Mouse (Mus musculus): Measurements from ENCODE around the gene Gipr. TPM values are rescaled to one million over a fixed set of nuclear protein-coding genes. Genes with fewer than 3 reads are reported as not detected.

Gene Gipr
- polyA plus RNA-seq, 1 experiment = 1.2 TPM

DNA sequence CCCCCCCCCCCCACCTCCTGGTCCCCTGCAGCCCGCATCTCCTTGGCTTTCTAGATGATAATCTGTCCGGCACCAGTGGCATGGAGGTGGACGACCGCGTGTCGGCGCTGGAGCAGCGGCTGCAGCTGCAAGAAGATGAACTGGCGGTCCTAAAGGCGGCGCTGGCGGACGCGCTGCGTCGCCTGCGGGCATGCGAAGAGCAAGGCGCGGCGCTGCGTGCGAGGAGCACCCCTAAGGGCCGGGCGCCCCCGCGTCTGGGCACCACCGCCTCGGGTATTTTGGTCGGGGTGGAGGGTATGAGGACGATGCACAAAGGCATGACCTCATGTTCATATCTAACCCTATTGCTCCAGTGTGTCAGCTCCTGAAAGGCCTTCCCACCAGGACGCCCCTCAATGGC lies 13.2 kb upstream of the Gipr start:
- Histone ChIP-seq H3K9me3 (no peaks in the 10 kb centered on the region), H3K4me3 (replicated peaks) (peak overlapping the region; percentile 89), H3K27me3 (replicated peaks) (peaks cover 34% of the 10 kb centered on the region), H3K4me1 (peaks cover 80% of the 10 kb centered on the region), H3K36me3 (replicated peaks; ENCODE audit: low read length) (peaks cover 20% of the 10 kb centered on the region)
- TF ChIP-seq FLI1 (IDR thresholded peaks at IDR 0.05; ENCODE audit: low read length) (no peak), GATA1 (IDR thresholded peaks at IDR 0.05; ENCODE audit: borderline replicate concordance, low read length) (no peak)

DNA sequence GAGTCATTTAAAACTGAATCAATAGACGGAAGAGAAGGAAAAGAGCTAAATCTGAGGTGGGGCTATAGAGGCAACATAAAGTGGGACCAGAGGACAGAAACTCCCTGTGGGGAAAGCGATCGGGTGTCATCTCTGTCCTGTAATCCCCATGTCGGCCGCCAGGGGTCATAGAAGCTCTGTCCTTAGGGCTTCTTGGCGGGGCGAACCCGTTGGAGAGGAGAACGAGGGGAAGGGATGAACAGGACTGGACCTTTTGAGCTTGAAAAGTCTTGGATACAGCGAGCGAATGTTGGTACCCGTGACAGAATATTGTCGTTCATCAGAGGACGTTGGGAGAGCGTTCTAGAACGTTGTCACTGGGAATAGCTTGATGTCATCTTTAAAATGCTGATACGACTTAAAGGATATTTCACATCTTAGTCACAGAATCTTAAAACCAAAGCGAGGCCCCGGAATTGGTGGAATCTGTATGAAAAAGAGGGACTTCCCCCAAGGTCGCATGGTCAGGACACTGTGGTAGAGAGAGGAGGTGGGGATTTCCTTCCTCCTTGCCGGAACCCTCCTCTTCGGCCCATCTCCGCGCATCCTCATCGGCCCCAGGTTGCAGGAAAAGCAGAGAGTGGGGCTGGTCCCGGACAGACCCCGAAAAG lies 12.6 kb upstream of the Gipr start:
- Histone ChIP-seq H3K4me1 (peaks cover 74% of the 10 kb centered on the region), H3K27me3 (replicated peaks) (peaks cover 39% of the 10 kb centered on the region), H3K36me3 (replicated peaks; ENCODE audit: low read length) (peaks cover 14% of the 10 kb centered on the region), H3K9me3 (no peaks in the 10 kb centered on the region), H3K4me3 (replicated peaks) (peak overlapping the region; percentile 89)
- TF ChIP-seq GATA1 (IDR thresholded peaks at IDR 0.05; ENCODE audit: borderline replicate concordance, low read length) (no peak), FLI1 (IDR thresholded peaks at IDR 0.05; ENCODE audit: low read length) (no peak)

DNA sequence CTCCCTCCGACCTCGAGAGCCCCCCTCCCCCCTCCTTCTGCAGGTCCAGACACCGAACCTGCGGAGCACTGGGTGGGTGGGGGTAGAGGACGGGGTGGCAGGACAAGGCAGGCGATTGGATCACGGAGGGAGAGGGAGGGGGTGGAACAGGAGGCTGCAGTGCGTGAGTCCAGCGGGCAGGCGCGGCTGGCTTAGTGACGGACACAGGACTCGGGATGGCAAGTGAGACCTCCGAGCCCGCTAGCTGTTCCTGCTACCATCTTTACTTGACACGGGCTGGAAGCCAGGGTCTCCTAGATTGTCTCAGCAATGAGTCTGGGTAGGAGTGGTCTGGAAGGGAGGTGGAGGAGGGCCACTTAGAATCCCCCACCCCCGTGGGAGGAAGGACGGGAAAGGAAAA lies 12.1 kb upstream of the Gipr start:
- Histone ChIP-seq H3K4me1 (peaks cover 74% of the 10 kb centered on the region), H3K36me3 (replicated peaks; ENCODE audit: low read length) (peaks cover 10% of the 10 kb centered on the region), H3K4me3 (replicated peaks) (peak overlapping the region; percentile 89), H3K27me3 (replicated peaks) (peaks cover 44% of the 10 kb centered on the region), H3K9me3 (no peaks in the 10 kb centered on the region)
- TF ChIP-seq FLI1 (IDR thresholded peaks at IDR 0.05; ENCODE audit: low read length) (no peak), GATA1 (IDR thresholded peaks at IDR 0.05; ENCODE audit: borderline replicate concordance, low read length) (no peak)

DNA sequence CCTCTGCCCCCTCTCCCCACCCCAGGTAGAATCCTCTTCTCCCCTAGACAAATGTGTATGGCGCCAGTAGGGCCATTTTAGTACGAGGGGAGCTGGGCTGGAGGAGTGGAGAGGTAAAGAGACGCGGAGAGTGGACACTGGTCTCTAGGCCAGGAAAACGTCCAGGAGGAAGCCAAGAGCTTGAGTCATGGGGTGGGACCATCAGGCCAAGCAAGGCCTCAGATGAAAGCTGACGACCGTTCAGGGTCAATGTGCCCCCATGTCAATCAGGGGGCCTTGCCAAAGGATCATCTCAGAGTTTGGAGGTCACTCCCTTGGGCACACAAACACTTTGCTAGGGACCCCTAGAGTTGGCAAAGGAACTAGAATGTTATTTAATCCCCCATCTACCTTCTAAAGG lies 11.3 kb upstream of the Gipr start:
- H3K27me3 ChIP-seq (replicated peaks) = peaks cover 51% of the 10 kb centered on the region
- peaks cover 74% of the 10 kb centered on the region for H3K4me1 ChIP-seq
- no peak overlapping the region for H3K4me3 ChIP-seq (replicated peaks)

DNA sequence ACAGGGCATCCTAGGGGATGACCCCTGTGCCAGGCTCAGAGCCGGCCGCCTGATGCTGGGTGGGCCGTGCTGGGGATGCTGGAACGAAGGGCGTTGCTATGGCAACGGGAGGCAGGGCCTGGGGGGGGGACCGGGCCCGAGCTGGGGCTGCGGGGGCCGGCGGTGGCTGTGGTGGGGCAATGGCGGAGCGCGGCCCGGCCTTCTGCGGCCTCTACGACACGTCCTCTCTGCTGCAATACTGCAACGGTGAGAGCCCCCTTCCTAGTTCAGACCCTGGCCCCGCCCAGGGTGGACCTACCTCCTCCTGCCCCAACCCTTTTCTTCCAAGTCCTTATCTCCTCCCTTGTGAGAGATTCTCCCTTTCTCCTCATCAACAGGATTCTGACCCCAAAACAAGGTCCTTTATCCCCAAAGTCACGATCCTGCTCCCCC lies 10.6 kb upstream of the Gipr start:
- H3K27me3 ChIP-seq (replicated peaks) = peaks cover 58% of the 10 kb centered on the region
- no peak overlapping the region for H3K4me3 ChIP-seq (replicated peaks)
- no peaks in the 10 kb centered on the region for H3K9me3 ChIP-seq
- H3K4me1 ChIP-seq = peaks cover 74% of the 10 kb centered on the region
- no peaks in the 10 kb centered on the region for H3K36me3 ChIP-seq (replicated peaks; ENCODE audit: low read length)
- no peak for TF ChIP-seq FLI1 (IDR thresholded peaks at IDR 0.05; ENCODE audit: low read length)
- no peak for TF ChIP-seq GATA1 (IDR thresholded peaks at IDR 0.05; ENCODE audit: borderline replicate concordance, low read length)

More for the DNA sequence above, 11.3 kb upstream of the Gipr start:
- no peaks in the 10 kb centered on the region for H3K9me3 ChIP-seq
- H3K36me3 ChIP-seq (replicated peaks; ENCODE audit: low read length) = peaks cover 2% of the 10 kb centered on the region
- TF ChIP-seq GATA1 (IDR thresholded peaks at IDR 0.05; ENCODE audit: borderline replicate concordance, low read length) (no peak), FLI1 (IDR thresholded peaks at IDR 0.05; ENCODE audit: low read length) (no peak)

DNA sequence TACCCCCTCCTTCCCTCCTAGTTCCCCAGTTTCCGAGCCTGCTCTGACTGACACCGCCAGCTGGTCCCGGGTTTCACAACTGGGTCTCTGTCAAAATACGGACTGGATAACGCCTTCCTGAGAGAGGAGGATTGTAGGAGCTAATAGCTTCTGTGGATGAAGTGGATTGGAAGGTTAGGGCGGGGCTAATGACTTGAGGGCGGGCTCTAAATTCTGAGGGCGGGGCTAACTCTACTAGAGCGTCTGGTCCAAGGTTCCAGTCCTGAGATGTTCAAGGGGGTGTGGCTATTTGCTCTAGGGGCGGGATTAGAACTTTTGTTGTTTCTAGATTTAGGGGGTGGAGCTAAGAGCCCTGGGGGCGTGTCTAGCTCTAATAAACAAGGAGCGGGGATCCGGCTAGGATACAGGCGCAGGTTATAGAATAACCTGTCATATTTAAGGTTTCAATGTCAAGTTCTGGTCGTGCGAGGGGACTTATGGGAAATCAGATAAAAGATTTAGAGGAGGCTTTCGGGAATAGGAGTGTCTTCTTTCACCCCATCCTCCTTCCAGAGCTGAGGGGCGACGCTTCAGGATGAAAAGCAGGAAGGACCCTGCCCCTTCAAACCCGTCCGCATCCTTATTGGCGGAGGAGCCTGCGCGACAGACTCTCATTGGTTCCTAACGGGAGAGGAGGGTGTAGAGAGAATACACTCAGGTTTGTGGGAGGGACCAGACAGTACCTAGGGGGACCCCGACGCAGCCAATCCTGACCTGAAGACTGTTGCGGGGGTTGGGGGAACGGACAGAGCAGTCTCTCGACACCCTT lies 10.0 kb upstream of the Gipr start, which contains the start of gene Eml2:
Eml2 (plus strand) TSS at position 714 of the 808 bp plus-strand sequence.
- Histone ChIP-seq H3K9me3 (no peaks in the 10 kb centered on the region), H3K27me3 (replicated peaks) (peaks cover 59% of the 10 kb centered on the region), H3K4me3 (replicated peaks) (peak within 1 kb of the TSS; percentile 28), H3K36me3 (replicated peaks; ENCODE audit: low read length) (no peaks in the 10 kb centered on the region), H3K4me1 (peaks cover 70% of the 10 kb centered on the region)
- no peak for TF ChIP-seq FLI1 (IDR thresholded peaks at IDR 0.05; ENCODE audit: low read length)
- no peak for TF ChIP-seq GATA1 (IDR thresholded peaks at IDR 0.05; ENCODE audit: borderline replicate concordance, low read length)

DNA sequence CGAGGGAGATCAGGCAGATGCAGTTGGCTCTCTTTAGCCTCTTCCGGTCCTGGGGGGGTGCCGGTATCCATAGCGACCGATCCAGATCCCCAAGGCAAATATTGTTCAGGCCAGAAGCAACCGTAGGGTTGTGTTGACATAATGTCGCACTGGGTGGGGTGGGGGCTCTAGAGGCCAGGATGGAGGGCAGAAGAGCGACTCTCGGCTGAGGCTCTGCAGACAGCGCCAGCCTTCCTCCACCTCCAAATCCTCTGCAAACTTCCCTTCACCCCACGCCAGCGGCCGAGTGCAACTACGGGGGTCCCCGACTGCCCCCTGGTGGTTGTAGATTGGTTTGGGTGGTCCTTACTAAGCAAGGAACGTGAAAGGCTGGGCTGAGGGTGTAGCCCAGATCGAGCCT lies 6.9 kb upstream of the Gipr start:
- peaks cover 73% of the 10 kb centered on the region for H3K27me3 ChIP-seq (replicated peaks)

DNA sequence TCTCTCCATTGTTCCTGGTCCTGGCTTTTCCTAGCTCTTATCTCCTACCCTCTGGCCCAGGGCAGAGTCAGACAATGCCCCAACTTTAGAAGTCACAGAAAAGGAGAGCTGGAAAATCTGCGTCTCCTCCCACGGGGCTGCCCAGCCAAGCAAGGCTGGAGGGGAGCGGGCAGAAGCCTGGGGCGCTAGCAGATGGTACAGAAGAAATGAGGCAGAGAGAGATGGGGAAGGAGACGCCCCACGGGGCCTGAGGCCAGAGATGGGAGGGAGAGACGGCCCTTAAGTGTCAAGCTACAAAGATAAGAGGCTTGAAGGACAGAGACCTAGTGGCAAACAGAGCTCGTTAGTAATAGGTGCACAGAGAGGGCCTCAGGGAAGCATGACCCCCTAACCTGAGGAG lies 5.9 kb upstream of the Gipr start:
- Histone ChIP-seq H3K27me3 (replicated peaks) (peaks cover 72% of the 10 kb centered on the region), H3K36me3 (replicated peaks; ENCODE audit: low read length) (no peaks in the 10 kb centered on the region), H3K4me1 (peaks cover 64% of the 10 kb centered on the region), H3K9me3 (peaks cover 10% of the 10 kb centered on the region), H3K4me3 (replicated peaks) (no peak overlapping the region)
- TF ChIP-seq GATA1 (IDR thresholded peaks at IDR 0.05; ENCODE audit: borderline replicate concordance, low read length) (no peak), FLI1 (IDR thresholded peaks at IDR 0.05; ENCODE audit: low read length) (no peak)

More for the DNA sequence above, 6.9 kb upstream of the Gipr start:
- Histone ChIP-seq H3K4me3 (replicated peaks) (peak overlapping the region; percentile 85), H3K36me3 (replicated peaks; ENCODE audit: low read length) (no peaks in the 10 kb centered on the region), H3K9me3 (no peaks in the 10 kb centered on the region), H3K4me1 (peaks cover 65% of the 10 kb centered on the region)
- no peak for TF ChIP-seq GATA1 (IDR thresholded peaks at IDR 0.05; ENCODE audit: borderline replicate concordance, low read length)
- no peak for TF ChIP-seq FLI1 (IDR thresholded peaks at IDR 0.05; ENCODE audit: low read length)

DNA sequence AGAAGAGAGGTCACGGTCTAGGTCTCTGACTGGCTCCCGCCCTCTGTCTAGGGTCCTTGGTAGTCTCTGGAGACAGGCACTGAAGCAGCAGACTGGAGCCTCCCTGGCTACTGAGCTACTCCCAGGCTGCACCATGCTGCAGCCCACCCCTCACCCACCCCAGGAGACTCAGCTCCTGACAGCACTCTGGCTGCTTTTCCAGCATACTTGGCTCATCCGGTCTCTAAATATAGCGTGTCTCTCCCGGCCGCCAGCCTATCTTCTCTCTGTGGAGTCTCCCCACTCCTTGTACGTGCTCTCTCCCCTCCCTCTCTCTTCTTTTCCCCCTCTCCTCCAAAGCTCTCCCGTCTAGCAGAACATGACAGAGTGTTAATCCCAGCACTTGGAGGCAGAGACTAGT lies 4.2 kb upstream of the Gipr start:
- H3K36me3 ChIP-seq (replicated peaks; ENCODE audit: low read length) = no peaks in the 10 kb centered on the region
- peaks cover 12% of the 10 kb centered on the region for H3K9me3 ChIP-seq
- H3K4me1 ChIP-seq = peaks cover 62% of the 10 kb centered on the region
- no peak for TF ChIP-seq GATA1 (IDR thresholded peaks at IDR 0.05; ENCODE audit: borderline replicate concordance, low read length)
- no peak for TF ChIP-seq FLI1 (IDR thresholded peaks at IDR 0.05; ENCODE audit: low read length)
- H3K4me3 ChIP-seq (replicated peaks) = no peak overlapping the region
- peaks cover 62% of the 10 kb centered on the region for H3K27me3 ChIP-seq (replicated peaks)

DNA sequence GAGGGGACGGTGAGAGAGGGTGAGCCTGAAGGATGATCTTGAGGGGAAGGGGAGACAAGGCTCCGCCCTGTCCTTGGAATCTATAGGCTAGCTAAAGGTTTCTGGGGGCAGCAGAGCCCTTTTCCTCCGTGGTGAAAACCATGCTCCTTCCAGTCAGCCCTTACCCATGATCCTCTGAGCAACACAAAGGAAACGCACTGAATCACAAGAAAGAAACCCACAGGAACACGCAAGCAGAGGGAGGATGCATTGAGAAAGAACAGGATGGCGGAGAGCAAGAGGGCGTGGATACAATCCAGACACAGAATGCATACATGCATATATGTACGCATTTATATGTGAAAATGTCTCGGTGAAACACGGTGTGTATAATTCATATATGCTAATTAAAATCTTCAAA lies 3.6 kb upstream of the Gipr start:
- Histone ChIP-seq H3K9me3 (peaks cover 12% of the 10 kb centered on the region), H3K4me1 (peaks cover 68% of the 10 kb centered on the region), H3K4me3 (replicated peaks) (peak overlapping the region; percentile 46), H3K36me3 (replicated peaks; ENCODE audit: low read length) (no peaks in the 10 kb centered on the region), H3K27me3 (replicated peaks) (peaks cover 67% of the 10 kb centered on the region)
- TF ChIP-seq GATA1 (IDR thresholded peaks at IDR 0.05; ENCODE audit: borderline replicate concordance, low read length) = no peak
- TF ChIP-seq FLI1 (IDR thresholded peaks at IDR 0.05; ENCODE audit: low read length) = no peak
